Mouse (Mus musculus): ENCODE measurements around the gene Adamts3.

DNA sequence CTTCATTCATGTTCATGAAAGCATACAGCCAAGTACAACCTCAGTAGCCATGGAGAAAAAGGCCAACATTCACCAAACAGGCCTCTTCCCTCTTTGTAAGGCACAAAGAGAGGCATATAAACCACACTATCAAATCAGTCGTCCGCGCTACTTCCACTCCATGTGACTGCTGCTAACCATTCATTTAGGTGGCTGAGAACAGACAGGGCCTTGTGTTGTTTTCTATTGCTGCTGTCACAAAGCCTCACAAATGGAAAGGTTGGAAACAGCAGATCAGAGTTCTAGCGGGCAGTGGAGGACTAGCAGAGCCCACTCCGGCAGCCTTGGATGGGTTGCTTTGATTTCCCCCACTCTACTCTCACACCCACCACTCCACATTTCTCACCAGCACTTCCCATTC is 98.5 kb downstream of the Adamts3 start:
- TF ChIP-seq CTCF (IDR thresholded peaks at IDR 0.05; ENCODE audit: low read depth, low read length) = no peak
- no peak for TF ChIP-seq POLR2AphosphoS5 (IDR thresholded peaks at IDR 0.05; ENCODE audit: insufficient replicate concordance, low read depth, low read length)
- no peak for TF ChIP-seq TAL1 (conservative IDR thresholded peaks at IDR 0.05; ENCODE audit: low read depth, low read length)
- TF ChIP-seq GATA1 (IDR thresholded peaks at IDR 0.05; ENCODE audit: borderline replicate concordance, low read length) = no peak
- TF ChIP-seq GATA2 (IDR thresholded peaks at IDR 0.05; ENCODE audit: borderline replicate concordance, low read depth, low read length) = no peak
